ENCODE assay signal across 19 mouse cellular contexts in genomic region chr10:110654070-110654469, GRCm38 (mm10).
DNase-seq lines count a peak whose midpoint lies in the region; ATAC-seq and TF ChIP-seq lines count a peak whose summit lies in the region.
"Had no signal": no experiment of that assay in that cellular context is flagged by ENCODE, and none has a peak within 500 bp of the region (broad histone marks: within the 10 kb centered on the region; RNA-seq: fewer than 3 reads in every experiment).

No protein-coding gene starts in this region.

- H3K27ac ChIP-seq in left cerebral cortex, adult 2 months = no peak overlapping the region
- H3K27ac ChIP-seq: embryonic facial prominence, embryonic 10.5 days; forebrain, embryonic 13.5 days; hindbrain, embryonic 10.5 days; hindbrain, embryonic 15.5 days had no signal

- no peak overlapping the region for H3K4me3 ChIP-seq in left cerebral cortex, adult 2 months
- H3K4me3 ChIP-seq: embryonic facial prominence, embryonic 10.5 days; forebrain, embryonic 13.5 days; heart, embryonic 12.5 days; hindbrain, embryonic 10.5 days; hindbrain, embryonic 15.5 days had no signal

- peak; percentile 54; the same call in 1 of the 2 replicates for ATAC-seq in cerebellum, adult (ENCODE audit: insufficient number of reproducible peaks, low FRiP score, low TSS enrichment)
- ATAC-seq: CD4-positive, CD25-positive, alpha-beta regulatory T cell, adult 4 months; forebrain, embryonic 13.5 days; forebrain, postnatal 0 days; inflammation-experienced regulatory T-cells, adult 6 months had no signal

- TF ChIP-seq CTCF in left cerebral cortex, adult 2 months (IDR thresholded peaks at IDR 0.05) = no peak

- DNase-seq in cerebellum, adult 8-10 months = no peak
- peak; percentile 24 for DNase-seq in left cerebral cortex, postnatal 4 days
- DNase-seq in left cerebral cortex, adult 2 months (ENCODE audit: extremely low spot score in 1 of 2, low spot score in 2 of 2) = no peak
- peak; percentile 74 to 81 for DNase-seq in cerebellum, postnatal 10 days
- no peak for DNase-seq in adrenal gland, postnatal 4 days (ENCODE audit: low spot score in 2 of 2)
- DNase-seq in layer of hippocampus, postnatal 10 days (ENCODE audit: low spot score in 2 of 2) = no peak
- DNase-seq: adrenal gland, postnatal 10 days; B cell, adult 2 months; forebrain, postnatal 0 days; gastrocnemius, postnatal 25 days; kidney, adult 11 months had no signal

- intact Hi-C loops in left cerebral cortex, postnatal 4 days (cut with DNase I) = loop anchor here (5.0 kb wide), 1 partner anchor 732 kb away; no protein-coding TSS in a partner anchor
- intact Hi-C loops in left cerebral cortex, adult 2 months (cut with DNase I) = no loop called here

Comparison
In these comparisons a context has a peak if more than half of its experiments do, and no peak if none do; other contexts are left out.
1. DNase-seq: peak in left cerebral cortex, postnatal 4 days (single experiment) and cerebellum, postnatal 10 days (2 of 2); none in cerebellum, adult 8-10 months (single experiment), left cerebral cortex, adult 2 months (0 of 2), adrenal gland, postnatal 4 days (0 of 2) and layer of hippocampus, postnatal 10 days (0 of 2).